Mouse (Mus musculus) embryonic facial prominence, embryonic 15.5 days (tissue): ENCODE results near the gene Pdlim7. TPM values are rescaled to one million over a fixed set of nuclear protein-coding genes. Genes with fewer than 3 reads are reported as not detected.

ENCODE experiments used
- ATAC-seq: fragments of 200-750 bp; cut with Nextera tagmentation; 2 replicates; pipeline ENCODE4 v1.8.0; 2017; ENCODE audit warnings: low read depth, moderate TSS enrichment; ENCODE audit not compliant: insufficient number of reproducible peaks, low FRiP score, low TSS enrichment
- H3K27ac ChIP-seq: fragments of 300-500 bp; sonication (generic); replicated peaks from 2 replicates; pipeline ENCODE4 v1.5.1; 2015; ENCODE audit warnings: mild to moderate bottlenecking, inconsistent platforms
- H3K27me3 ChIP-seq: fragments of 300-500 bp; sonication (generic); 2 replicates; pipeline ENCODE4 v1.6.1; 2015; ENCODE audit warnings: inconsistent platforms
- H3K36me3 ChIP-seq: fragments of 300-500 bp; sonication (generic); 2 replicates; pipeline ENCODE4 v1.6.1; 2015; ENCODE audit warnings: mild to moderate bottlenecking, inconsistent platforms
- H3K4me1 ChIP-seq: fragments of 300-500 bp; sonication (generic); 2 replicates; pipeline ENCODE4 v1.6.1; 2015; ENCODE audit warnings: inconsistent platforms
- H3K4me2 ChIP-seq: fragments of 300-500 bp; sonication (generic); replicated peaks from 2 replicates; pipeline ENCODE4 v1.6.1; 2015; ENCODE audit warnings: mild to moderate bottlenecking, inconsistent platforms
- H3K4me3 ChIP-seq: fragments of 300-500 bp; sonication (generic); replicated peaks from 2 replicates; pipeline ENCODE4 v1.5.1; 2015; ENCODE audit warnings: mild to moderate bottlenecking, inconsistent platforms
- H3K9ac ChIP-seq: fragments of 300-500 bp; sonication (generic); 2 replicates; pipeline ENCODE4 v1.6.1; 2015; ENCODE audit warnings: inconsistent platforms
- H3K9me3 ChIP-seq: fragments of 300-500 bp; sonication (generic); replicated peaks from 2 replicates; pipeline ENCODE4 v1.6.1; 2016; ENCODE audit warnings: inconsistent platforms
- WGBS: fragments of 180-500 bp; shearing (Covaris S2); methylation state at CpG from one replicate; pipeline ENCODE4 v1.1.7; 2015; 5-methylcytosine and 5-hydroxymethylcytosine counted together
- polyA plus RNA-seq: library from polyadenylated mRNA; unstranded; fragments of >200 nt; fragmentation: Nextera tagmentation; extraction: Ambion mirVana; gene quantifications from 2 replicates; pipeline ENCODE4 v1.2.1, GENCODE M21; 2015

Gene Pdlim7
- polyA plus RNA-seq, 1 experiment from 2014 or later = 165 TPM

DNA sequence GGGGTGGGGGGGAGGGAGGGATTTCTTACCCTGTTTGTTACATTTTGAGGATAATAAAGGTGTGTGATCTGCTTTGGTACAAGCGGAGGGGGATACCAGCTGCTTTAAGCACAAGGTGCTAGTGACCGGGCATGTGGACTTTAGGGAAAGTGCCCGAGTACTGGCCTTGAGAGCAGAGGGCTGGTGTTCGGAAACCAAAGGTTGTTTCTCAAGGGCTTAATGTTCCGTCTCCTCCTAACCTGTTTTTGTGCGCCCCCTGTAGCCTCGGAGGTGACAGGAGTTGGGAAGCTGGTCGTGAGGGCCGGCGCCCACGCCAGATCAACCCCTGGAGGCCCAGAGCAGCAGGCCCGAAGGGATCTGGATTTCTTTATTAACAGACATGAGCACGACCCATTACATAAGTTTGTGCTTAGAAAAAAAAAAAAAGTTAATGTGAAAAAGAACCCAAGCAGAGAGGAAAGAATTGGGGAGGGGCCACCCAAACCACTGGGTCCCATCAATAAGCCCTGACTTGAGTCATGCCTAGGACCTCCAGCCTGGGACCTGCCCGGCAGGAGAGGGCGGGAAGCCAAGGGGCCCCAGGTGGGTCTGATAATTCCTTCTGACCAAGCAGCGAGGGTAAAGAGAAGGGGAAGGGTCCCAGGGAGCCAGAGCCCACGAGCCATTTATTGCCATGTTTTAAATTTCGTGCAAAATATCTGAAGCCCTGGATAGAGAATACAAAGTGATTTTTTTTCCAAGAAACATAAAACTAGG is 40.2 kb downstream of the Pdlim7 start:
- H3K4me2 ChIP-seq = peak overlapping the region; percentile 100
- H3K9ac ChIP-seq = peak overlapping the region; percentile 51
- H3K4me1 ChIP-seq = peaks cover 48% of the 10 kb centered on the region
- H3K9me3 ChIP-seq = no peaks in the 10 kb centered on the region
- no peak for ATAC-seq
- 21% methylated on average over 18 of the region's 18 CpGs for whole genome bisulfite sequencing
- no peaks in the 10 kb centered on the region for H3K27me3 ChIP-seq
- H3K4me3 ChIP-seq = peak overlapping the region; percentile 60
- H3K36me3 ChIP-seq = peaks cover 42% of the 10 kb centered on the region
- peak overlapping the region; percentile 71; the same call in 1 of the 2 replicates for H3K27ac ChIP-seq

DNA sequence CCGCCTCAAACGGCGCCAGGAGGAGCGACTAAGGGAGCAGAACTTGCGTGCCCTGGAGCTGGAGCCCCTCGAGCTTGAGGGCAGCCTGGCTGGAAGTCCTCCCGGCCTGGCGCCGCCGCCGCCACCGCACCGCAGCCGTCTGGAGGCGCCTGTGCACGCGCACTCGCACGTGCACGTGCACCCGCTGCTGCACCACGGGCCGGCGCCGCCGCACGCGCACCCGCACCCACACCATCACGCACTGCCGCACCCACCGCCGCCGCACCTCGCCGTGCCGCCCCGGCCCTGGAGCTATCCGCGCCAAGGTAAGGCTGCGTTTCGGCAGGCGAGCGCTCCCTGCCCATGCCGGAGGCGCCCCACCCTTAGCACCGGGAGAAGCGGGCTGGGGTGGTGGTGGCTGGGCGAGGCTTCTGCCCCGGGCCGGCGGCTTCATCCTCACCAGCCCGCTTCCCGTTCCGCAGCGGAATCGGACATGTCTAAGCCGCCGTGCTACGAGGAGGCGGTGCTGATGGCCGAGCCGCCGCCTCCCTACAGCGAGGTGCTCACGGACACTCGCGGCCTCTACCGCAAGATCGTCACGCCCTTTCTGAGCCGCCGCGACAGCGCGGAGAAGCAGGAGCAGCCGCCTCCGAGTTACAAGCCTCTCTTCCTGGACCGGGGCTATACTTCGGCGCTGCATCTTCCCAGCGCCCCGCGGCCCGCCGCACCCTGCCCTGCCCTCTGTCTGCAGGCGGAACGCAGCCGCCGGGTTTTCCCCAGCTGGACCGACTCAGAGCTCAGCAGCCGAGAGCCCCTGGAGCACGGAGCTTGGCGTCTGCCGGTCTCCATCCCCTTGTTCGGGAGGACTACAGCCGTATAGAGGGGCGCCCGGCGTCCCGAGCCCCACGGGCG is 41.1 kb downstream of the Pdlim7 start:
- Histone ChIP-seq H3K27me3 (no peaks in the 10 kb centered on the region), H3K4me3 (peak overlapping the region; percentile 60), H3K36me3 (peaks cover 36% of the 10 kb centered on the region), H3K4me1 (peaks cover 48% of the 10 kb centered on the region), H3K4me2 (peak overlapping the region; percentile 100), H3K9me3 (no peaks in the 10 kb centered on the region), H3K9ac (peak overlapping the region; percentile 51), H3K27ac (peak overlapping the region; percentile 71)
- peak; percentile 53 for ATAC-seq
- under 1% methylated on average over 103 of the region's 103 CpGs for WGBS

DNA sequence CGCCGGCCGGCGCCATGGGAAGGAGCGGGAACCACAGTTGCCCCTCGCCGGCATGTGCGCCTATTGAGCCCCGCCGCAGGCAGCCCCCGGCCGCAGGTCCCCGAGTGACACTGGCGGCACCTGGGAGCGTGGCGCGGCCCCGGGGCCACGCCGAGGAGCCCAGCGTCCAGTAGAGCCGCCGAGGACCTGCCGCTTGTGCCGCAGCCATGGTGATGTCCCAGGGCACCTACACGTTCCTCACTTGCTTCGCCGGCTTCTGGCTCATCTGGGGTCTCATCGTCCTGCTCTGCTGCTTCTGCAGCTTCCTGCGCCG is 41.7 kb downstream of the Pdlim7 start:
- ATAC-seq = 0 out of 2 replicates have a peak, but pooled peaks have one; percentile 5
- 0% methylated on average over 25 of the region's 31 CpGs for WGBS

DNA sequence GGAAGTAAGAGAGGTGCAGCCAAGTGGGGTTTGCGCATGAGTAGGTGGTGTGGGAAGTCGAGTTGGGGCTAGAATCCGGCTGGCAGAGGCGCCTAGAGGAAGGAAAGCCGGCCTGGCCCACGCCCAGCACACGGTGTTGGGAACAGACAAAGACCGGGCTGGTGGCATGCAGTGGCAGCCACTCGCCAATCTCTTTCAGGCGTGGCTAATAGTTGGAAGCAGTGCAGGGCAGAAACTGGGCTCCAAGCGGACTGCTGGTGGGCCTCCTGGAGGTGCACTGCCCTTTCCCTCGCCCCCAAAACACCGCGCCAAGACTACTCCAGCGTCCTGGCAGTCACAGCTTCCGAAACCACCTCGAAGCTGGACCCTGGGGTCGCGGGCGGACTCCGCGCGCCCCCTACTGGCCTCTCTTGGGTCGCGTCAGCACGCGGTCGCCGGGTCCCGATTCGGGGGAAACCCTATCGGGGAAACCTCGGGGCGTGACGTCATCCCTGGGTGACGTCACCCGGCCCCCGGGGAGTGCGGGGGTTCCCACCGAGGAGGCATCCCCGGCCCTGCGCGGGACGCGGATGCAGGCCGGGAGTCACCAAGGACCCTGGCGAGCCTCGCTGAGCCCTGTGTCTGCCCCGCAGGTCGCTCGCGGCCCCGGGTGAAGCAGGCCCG is 42.2 kb downstream of the Pdlim7 start:
- Histone ChIP-seq H3K4me2 (peak overlapping the region; percentile 100), H3K36me3 (peaks cover 26% of the 10 kb centered on the region), H3K4me1 (peaks cover 48% of the 10 kb centered on the region), H3K9me3 (no peaks in the 10 kb centered on the region), H3K27me3 (no peaks in the 10 kb centered on the region), H3K27ac (peak overlapping the region; percentile 71), H3K4me3 (peak overlapping the region; percentile 60), H3K9ac (peak overlapping the region; percentile 51)
- under 1% methylated on average over 54 of the region's 54 CpGs for whole genome bisulfite sequencing
- ATAC-seq = peak; percentile 70

More for the DNA sequence above, 41.7 kb downstream of the Pdlim7 start:
- peaks cover 31% of the 10 kb centered on the region for H3K36me3 ChIP-seq
- peak overlapping the region; percentile 60 for H3K4me3 ChIP-seq
- peak overlapping the region; percentile 100 for H3K4me2 ChIP-seq
- peak overlapping the region; percentile 71 for H3K27ac ChIP-seq
- no peaks in the 10 kb centered on the region for H3K27me3 ChIP-seq
- peaks cover 48% of the 10 kb centered on the region for H3K4me1 ChIP-seq
- peak overlapping the region; percentile 51 for H3K9ac ChIP-seq
- H3K9me3 ChIP-seq = no peaks in the 10 kb centered on the region

DNA sequence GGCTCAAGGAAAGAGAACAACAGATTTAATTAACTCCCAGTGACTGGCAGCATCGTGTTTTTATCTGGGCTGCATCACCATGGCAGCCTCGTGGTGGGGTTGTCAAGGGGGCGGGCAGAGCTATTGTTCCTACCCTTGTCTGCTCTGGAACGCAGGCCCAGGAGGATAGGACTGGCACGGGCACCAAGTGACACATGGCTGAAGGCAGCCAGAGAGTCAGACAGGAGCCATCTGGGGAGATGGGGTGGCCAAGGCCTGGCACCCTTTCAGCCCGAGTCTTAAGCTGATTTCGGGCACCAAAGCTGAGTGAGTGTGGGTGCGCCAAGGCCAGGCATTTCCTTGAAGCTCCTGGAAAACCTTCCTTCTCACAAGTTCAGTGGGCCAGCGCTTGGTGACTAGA is 43.1 kb downstream of the Pdlim7 start:
- peak overlapping the region; percentile 71; the same call in 1 of the 2 replicates for H3K27ac ChIP-seq
- H3K4me2 ChIP-seq = no peak overlapping the region
- no peak overlapping the region for H3K9ac ChIP-seq
- H3K4me1 ChIP-seq = peaks cover 54% of the 10 kb centered on the region
- H3K36me3 ChIP-seq = peaks cover 17% of the 10 kb centered on the region
- H3K9me3 ChIP-seq = no peaks in the 10 kb centered on the region
- 62% methylated on average over 9 of the region's 9 CpGs for WGBS
- ATAC-seq = no peak
- no peak overlapping the region; the same call in 1 of the 2 replicates for H3K4me3 ChIP-seq
- no peaks in the 10 kb centered on the region for H3K27me3 ChIP-seq

DNA sequence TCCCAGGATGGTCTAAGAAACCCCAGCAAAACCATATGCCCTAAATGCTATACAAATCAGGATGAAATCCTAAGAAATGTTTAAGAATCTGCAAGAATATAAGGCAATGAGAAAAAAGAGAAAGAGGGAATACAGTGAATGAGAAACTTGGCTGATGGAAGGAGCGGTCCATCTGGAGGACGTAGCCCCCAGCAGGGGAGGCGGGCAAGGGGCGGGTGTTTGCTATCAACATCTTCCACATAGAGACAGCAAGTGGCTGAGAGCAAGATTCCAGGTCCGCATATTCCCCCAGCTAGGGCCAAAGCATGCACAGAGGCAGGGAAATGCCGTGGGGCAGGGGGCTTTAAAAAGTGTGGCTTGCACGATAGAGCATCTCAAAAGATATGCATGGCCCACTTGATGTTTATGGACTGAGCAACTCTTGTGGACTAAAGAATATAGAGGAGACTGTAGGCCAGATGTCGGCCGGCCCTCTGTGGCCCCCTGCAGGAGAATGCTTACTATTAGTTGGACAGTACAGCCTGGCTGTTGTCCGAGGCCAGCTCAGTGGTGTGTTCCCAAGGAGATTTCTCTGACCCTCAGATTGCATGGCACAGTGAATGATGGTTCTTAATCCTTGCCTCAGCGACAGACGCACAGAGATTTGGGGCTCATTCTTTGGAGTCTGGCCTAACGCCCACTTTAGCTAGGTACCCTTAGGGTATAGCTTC is 44.5 kb downstream of the Pdlim7 start:
- Histone ChIP-seq H3K27ac (no peak overlapping the region), H3K4me2 (no peak overlapping the region), H3K9ac (no peak overlapping the region), H3K4me3 (no peak overlapping the region), H3K4me1 (peaks cover 60% of the 10 kb centered on the region), H3K27me3 (no peaks in the 10 kb centered on the region), H3K9me3 (no peaks in the 10 kb centered on the region), H3K36me3 (0 out of 2 replicates have a peak, but pooled peaks cover 3% of the 10 kb centered on the region)
- 41% methylated on average over 13 of the region's 13 CpGs for WGBS
- no peak for ATAC-seq

DNA sequence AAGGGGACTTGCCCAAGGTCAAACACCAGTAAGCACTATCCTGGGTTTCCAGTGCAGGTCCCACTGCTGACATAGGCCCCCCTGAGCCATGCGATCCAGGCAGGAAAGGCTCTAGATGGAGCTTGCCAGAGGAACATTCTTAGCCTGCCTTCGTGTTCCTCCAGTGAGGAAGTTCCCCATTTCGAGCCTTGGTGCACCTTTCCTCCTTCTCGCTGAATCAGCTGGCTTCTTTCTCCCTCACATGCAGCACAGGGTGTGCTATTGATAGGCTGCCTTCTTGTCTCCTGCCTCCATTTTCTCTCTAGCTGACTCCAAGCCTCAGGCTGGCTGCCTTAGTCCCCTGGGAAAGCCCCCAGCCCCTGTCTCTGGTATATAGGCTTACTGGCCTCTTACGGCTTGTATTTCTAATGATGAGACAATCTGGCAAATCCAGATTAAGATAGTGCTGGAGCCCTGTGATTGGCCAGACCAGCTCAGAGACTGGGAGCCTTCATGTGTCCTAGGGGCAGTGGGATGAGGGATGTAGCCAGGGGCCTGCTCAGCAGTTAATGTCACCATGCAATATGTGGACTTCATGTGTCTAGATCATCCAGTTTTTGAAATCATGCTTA is 47.5 kb downstream of the Pdlim7 start:
- Histone ChIP-seq H3K9ac (no peak overlapping the region), H3K4me2 (peak overlapping the region; percentile 91; the same call in 1 of the 2 replicates), H3K27me3 (no peaks in the 10 kb centered on the region), H3K36me3 (peaks cover 10% of the 10 kb centered on the region; the same call in 1 of the 2 replicates), H3K4me3 (no peak overlapping the region), H3K4me1 (peaks cover 46% of the 10 kb centered on the region), H3K27ac (no peak overlapping the region), H3K9me3 (no peaks in the 10 kb centered on the region)
- 74% methylated on average over 5 of the region's 5 CpGs for WGBS
- no peak for ATAC-seq

DNA sequence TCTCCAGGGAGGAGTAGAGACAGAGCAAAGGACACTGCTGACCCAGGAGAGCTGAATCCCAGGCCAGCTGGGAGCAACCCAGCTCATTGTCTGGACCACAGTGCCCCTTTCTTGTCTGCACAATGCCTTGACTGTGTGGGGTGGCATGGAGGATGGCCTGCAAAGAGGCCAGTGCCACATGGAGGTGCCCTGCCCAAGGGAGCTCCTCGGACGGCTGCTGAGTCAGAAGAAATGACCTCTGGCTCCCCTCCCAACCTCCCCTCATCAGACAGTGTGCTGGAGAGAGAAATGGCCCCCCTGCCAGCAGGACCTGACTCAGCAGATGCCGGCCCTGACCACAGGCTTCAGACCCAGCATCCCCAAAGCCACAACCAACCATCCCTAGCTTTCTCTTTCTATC is 48.3 kb downstream of the Pdlim7 start:
- Histone ChIP-seq H3K27me3 (no peaks in the 10 kb centered on the region), H3K9ac (no peak overlapping the region), H3K4me1 (peaks cover 39% of the 10 kb centered on the region), H3K9me3 (no peaks in the 10 kb centered on the region), H3K27ac (0 out of 2 replicates have a peak overlapping the region, but pooled peaks have one; percentile 22), H3K4me2 (peak overlapping the region; percentile 91), H3K4me3 (peak overlapping the region; percentile 55), H3K36me3 (peaks cover 16% of the 10 kb centered on the region)
- 0 out of 2 replicates have a peak, but pooled peaks have one; percentile 1 for ATAC-seq
- WGBS = 14% methylated on average over 3 of the region's 3 CpGs

DNA sequence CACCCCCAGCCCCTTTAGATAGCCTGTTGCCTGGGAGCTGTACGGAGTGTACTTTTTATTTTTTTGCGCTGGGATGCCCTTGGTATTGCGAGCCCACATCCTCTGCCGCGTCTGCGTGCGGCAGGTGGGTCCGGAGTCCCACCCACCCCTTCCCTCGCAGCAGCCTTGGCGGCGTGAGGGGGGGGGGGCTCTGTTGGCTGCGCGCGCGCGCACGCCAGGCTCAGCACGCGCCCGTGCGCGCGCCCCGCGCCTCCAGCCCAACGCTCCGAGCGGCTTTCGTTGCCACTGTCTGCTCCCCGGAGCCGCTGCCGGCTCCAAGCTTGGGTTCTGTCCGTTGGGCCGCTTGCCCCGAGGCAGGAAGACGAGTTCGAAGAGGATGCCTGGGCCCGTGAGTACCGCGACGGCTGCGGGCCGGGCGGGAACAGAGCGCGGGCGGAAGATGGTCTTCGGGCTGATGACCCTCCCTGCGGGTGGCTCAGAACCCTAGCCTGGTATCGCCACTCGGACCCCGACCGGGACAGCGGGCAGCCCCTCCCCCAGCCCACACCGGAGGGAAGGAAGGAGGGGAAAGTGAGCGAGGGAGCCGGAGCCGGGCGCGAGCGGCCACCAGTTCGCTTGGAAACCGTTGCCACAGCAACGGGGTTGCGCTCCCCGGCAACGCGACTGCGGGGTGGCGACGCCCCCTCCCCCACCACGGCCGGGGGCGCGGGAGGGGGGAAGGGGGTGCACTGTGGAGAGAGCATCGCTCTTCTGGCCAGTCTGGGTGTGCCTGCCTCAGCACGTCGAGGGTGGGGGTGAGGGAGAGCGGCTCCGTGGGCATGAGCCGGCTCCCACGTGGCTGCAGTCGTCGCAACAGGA is 49.2 kb downstream of the Pdlim7 start, which contains the start of gene Prr7:
Prr7 (plus strand) TSS at position 241 of the 858 bp plus-strand sequence.
- Histone ChIP-seq H3K36me3 (peaks cover 25% of the 10 kb centered on the region), H3K4me3 (peak within 1 kb of the TSS; percentile 55), H3K27ac (peak within 1 kb of the TSS; percentile 53), H3K4me1 (peaks cover 33% of the 10 kb centered on the region), H3K27me3 (no peaks in the 10 kb centered on the region), H3K4me2 (peak within 1 kb of the TSS; percentile 91), H3K9ac (peak within 1 kb of the TSS; percentile 59), H3K9me3 (no peaks in the 10 kb centered on the region)
- peak; percentile 71 for ATAC-seq
- WGBS = under 1% methylated on average over 81 of the region's 84 CpGs
